Mouse (Mus musculus) lung, postnatal 0 days (tissue): ENCODE data around the gene Wipf2.

ENCODE experiments used
- CTCF ChIP-seq: IDR thresholded peaks from 2 replicates; pipeline ENCODE4 v1.5.1; 2016; ENCODE audit warnings: antibody characterized with exemption, mild to moderate bottlenecking
- EP300 ChIP-seq: IDR thresholded peaks from 2 replicates; pipeline ENCODE4 v1.6.1; 2016; ENCODE audit warnings: antibody characterized with exemption, mild to moderate bottlenecking, control low read depth

DNA sequence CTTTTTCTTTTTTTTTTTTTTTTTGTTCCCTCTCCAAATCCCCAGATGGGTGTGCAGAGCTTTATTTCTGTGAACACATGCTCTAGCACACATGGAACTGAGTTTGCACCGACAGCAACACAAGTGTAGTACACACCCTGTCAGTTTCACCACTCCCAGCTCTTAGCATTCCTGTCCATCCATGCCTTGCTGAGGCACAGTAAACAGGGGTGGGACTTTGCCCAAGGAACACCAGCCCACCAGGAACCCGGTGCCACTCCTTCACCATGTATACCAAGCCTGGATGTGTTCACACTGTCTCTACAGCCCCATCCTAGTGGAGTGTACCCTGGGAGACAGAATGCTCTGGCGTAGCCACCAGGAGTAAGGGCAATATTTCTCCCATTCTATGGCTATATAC, 27.7 kb upstream of the Wipf2 start:
- TF ChIP-seq CTCF (no peak), EP300 (no peak)
